Mouse (Mus musculus): ENCODE data around the gene Nmt1.

Nmt1 gene

GRCm38 (mm10) chr11:103081631-103082030, 53.6 kb downstream of the Nmt1 start:
- DNase-seq = no peak

DNA sequence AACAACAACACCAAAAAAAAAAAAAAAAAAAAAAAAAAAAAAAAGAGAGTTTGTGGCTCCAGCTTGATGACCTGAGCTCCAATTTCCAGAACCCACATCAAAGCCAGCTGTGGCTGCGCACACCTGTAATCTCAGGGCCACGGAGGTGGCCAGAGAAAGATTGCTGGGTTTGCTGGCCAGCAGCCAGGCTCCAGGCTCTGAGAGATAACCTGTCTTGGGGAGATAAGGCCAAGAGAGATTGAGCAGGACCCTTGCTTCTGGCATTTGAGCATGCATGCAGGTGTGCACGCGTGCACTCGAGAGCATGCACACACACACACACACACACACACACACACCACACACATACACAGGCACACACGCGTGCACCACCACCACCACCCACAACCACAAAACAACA, 65.3 kb downstream of the Nmt1 start:
- no peak for DNase-seq

DNA sequence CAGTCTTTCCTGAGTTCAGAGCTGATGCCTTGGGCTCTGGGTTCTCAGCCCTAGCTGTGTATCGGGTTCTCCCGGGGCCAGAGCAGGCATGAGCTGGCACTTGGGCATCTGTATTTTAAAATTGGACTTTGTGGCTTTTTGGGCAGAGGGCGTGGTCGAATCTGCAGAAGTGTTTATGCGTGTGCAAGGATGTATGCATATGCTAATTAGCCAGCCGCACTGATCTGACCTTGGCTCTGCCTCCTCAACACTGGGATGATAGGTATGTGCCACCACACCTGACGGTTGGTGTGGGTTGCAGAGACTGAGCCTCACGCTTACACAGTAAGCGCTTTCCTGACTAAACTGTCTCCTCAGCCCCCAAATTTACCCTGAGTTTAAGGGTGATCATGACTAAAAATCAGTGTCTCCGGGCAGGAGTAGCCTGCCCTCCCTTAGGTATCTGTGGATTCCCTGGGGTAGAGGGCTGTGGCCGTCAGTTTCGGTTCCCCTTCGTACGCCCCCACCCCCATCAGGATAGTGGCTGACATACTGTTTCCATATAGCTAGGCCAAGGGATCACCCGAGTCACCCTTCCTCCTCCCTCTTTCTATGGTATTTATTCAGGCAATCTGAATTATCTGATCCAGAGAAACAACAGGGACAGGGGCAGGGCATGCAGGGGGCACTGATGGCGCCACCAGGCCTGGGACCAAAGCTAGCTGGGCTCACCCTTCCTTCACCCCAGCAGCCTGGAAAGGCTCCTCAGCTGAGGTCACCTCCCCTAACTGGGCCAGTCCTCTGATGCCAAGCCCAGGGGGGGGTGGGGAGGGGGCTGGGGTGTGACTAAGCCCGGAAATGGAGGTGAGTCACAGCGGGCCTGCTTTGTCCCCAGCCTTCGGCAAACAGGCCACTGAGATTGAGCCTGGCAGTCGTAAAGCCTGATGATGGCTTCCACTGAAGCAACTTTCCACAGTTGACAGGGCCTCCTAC, 66.2 kb downstream of the Nmt1 start:
- no peak for DNase-seq

GRCm38 (mm10) chr11:103095107-103095670, 67.2 kb downstream of the Nmt1 start:
- no peak for DNase-seq

DNA sequence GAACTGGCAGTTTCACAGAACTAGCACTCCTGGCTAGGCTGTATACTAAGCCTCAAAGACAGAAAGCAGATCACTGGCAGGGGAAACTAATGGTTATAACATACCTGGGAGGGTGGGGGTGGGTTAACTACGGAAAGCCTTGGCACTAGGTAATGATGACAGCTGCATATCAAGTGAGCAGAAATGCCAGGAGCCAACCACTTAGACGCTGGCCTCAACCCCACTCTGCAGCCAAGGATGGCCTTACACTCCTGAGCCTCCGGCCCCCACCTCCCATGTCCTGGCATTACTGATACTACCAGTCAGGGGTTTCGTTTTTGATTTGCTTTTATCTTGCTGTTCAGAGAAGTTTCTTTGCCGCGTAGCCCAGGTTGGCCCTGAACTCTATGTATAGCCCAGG, 67.8 kb downstream of the Nmt1 start:
- no peak for DNase-seq

DNA sequence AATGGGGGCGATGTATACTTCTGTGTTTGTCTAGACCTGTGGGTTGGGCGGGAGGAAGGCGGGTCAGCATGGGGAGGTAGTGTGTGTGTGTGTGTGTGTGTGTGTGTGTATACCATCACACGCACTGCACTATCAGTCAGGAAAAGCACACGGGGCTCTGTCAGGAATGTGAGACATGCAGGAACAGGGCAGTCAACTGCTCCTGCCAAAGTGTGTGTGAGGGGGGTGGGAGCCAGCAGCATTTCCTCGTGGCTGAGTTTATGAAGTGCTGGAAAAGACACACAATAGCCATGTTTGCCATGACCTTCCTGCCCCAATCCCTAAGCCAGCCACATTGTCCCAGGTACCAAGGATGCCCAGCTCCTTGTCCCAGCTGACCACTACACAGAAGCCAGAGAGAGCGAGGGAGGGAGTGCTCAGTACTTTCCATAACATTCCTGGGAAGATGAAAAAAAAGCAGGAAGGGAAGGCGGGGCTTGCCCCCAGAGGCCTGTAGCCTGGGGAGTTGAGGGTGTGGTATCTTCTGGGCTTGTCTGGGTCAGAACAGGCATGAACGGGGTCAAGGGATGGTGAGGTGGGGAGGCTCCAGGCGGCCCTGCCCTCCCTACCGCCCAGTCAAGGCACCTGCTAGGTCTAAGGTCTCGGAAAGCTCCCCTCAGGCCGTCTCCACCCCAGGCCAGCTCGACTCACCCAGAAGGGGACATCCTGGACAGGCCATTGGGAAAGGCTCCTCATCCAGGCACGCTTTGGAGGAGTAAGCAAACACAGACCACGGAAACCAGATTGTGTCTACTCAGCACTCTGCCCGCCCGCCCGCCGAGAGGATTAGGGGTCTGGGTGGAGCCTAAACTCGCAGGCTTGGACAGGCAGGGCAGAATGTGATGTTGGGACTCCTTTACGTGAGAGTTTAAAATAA, 69.2 kb downstream of the Nmt1 start:
- DNase-seq = no peak

DNA sequence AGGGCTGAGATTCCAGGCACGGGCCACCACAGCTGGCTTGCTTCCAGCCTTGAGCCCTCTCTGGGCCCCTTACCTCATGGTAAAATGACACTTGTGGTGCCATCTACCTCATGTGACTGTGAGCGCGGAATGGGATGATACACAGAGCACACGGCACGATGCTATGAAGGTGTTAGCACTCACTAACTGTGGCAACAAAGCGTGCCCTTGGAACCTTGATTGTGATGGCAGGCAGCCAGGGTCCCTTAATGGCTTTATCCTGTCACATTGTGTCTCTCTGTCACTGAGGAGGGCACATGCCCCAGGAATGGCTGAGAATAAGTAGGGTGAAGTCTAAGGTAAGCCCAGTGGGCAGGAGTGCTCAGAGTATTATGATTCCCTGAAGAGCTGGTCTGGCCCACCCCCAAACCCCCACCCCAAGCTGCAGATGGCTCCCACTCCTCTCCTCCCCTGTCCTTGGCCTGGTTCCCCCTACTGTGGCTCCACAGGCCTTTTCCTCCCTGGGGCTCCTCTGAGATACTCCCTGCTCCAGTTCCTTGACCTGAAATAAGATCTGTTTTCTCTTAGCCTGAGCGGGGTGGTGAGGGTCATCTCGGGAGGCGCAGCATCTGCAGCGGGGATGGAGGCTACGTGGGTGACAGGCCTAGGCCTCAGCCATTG, 70.7 kb downstream of the Nmt1 start:
- DNase-seq = no peak

GRCm38 (mm10) chr11:103099352-103099940, 71.5 kb downstream of the Nmt1 start:
- DNase-seq = no peak

GRCm38 (mm10) chr11:103100361-103100760, 72.4 kb downstream of the Nmt1 start:
- no peak for DNase-seq

DNA sequence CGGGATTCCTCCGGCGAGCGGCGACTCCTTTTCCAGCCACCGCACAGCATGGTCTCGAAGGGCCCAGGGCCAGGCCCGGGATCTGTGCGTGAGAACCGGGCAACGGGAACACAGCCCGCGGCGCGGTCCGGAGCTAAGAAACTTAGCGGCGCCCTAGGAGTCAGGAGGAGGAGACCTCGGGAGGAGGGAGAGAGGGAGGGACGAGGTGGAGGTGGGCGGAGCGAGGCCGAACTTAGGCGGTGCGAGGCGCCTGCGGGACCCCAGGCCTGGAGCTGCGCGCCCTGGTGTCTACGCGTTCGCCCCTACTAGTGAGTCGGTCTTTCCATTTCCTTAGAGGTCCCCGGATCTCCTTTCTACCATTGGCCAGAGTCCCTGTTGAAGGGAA, 73.5 kb downstream of the Nmt1 start, which contains the start of the genes Plcd3 and Acbd4:
TSS of gene Plcd3 (minus strand) at position 178 of the 385 bp plus-strand sequence.
TSS of gene Acbd4 (plus strand) at position 202 of the 385 bp plus-strand sequence.
- peak; percentile 88 for DNase-seq

GRCm38 (mm10) chr11:103101866-103102501, 74.0 kb downstream of the Nmt1 start:
- DNase-seq = peak; percentile 82

- peak; percentile 99 for DNase-seq
These were observed 74.8 kb downstream of the Nmt1 start for GRCm38 (mm10) chr11:103102725-103103349.

GRCm38 (mm10) chr11:103103621-103104020, 75.6 kb downstream of the Nmt1 start:
- no peak for DNase-seq

GRCm38 (mm10) chr11:103104469-103104868, 76.5 kb downstream of the Nmt1 start:
- no peak for DNase-seq

GRCm38 (mm10) chr11:103105180-103105725, 77.3 kb downstream of the Nmt1 start:
- no peak for DNase-seq

- no peak for DNase-seq
These were observed 77.8 kb downstream of the Nmt1 start for GRCm38 (mm10) chr11:103105810-103106209.

- DNase-seq = no peak
These were observed 78.4 kb downstream of the Nmt1 start for GRCm38 (mm10) chr11:103106386-103106785.

GRCm38 (mm10) chr11:103111301-103111700, 83.3 kb downstream of the Nmt1 start:
- DNase-seq = no peak

DNA sequence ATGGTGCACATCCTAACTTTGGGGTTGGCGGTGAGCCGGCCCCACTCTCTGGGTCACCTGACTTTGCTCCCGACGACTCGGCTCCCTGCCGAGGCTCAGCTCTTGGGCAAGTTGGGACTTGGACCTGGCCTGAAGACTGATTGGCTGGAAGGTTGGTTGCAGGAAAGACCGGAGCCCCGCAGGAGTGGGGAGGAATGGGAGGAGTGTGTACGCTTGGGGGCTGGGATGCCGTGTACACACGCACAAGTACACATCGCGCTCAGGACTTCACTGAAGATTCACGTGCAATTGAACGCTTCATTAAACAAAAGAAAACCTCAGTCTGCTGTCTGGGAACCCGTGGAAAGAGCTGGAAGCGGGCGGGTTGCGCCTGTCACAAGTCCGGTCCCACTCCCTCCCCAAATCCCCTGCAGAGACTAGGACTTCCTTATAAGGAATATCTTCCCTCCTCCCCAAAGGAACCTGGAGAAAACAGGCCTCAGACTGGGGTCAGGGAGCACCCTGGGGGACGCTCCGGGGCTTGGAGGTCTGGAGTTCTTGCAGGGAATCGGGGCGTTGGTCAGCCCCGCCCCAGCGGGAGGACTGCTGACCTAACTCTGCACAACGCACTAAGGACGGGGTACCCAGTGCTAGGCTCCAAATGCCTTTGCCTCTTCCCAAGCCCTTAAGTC, 84.0 kb downstream of the Nmt1 start:
- DNase-seq = peak; percentile 75

DNA sequence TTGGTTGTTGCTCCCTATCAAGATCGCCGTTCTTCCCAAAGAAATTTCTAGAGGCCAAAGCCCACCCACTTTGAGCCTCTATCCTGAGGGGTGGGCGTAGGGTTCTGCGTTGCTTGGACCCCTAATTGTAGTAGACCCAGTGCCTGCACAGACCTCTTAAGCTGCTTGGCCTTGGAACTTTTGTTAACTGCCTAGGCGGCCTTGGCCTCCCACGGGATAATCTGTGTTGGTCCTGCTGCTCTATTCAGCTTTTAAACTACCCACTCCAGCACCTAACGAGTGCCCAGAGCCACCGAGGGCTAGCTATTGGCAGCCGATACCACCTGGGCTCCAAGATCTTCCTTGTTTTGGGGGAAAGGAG, 84.5 kb downstream of the Nmt1 start:
- no peak for DNase-seq
